Mouse (Mus musculus) MEL (cell line): ENCODE measurements around the gene Nr1h3.

Experiments used
- BHLHE40 ChIP-seq: IDR thresholded peaks from 2 replicates; pipeline ENCODE4 v1.6.1; 2012; ENCODE audit warnings: low read depth, mild to moderate bottlenecking, inconsistent platforms, low read length, improper control_type of control experiment, borderline replicate concordance
- CHD2 ChIP-seq: IDR thresholded peaks from 2 replicates; pipeline ENCODE4 v1.6.1; 2011; ENCODE audit warnings: low read length, improper control_type of control experiment
- CTCF ChIP-seq, 3 experiments: IDR thresholded peaks in 2 of 3; conservative IDR thresholded peaks in 1 of 3; 2 replicates each; pipeline ENCODE4 v1.5.1; 2011 to 2012; ENCODE audit warnings: low read length in 3 of 3, low read depth in 2 of 3, mild to moderate bottlenecking in 2 of 3, improper control_type of control experiment in 1 of 3, inconsistent platforms in 1 of 3, mixed read lengths in 1 of 3, moderate library complexity in 1 of 3; ENCODE audit not compliant: control insufficient read depth in 1 of 3, insufficient read depth in 1 of 3, poor library complexity in 1 of 3, severe bottlenecking in 1 of 3
- POLR2A ChIP-seq, 2 experiments: IDR thresholded peaks; 2 replicates each; pipeline ENCODE4 v1.6.1; 2011 to 2012; ENCODE audit warnings: low read length in 2 of 2, mild to moderate bottlenecking in 2 of 2, control low read depth in 1 of 2, improper control_type of control experiment in 1 of 2, low read depth in 1 of 2, moderate library complexity in 1 of 2; ENCODE audit not compliant: control insufficient read depth in 1 of 2, insufficient read depth in 1 of 2, poor library complexity in 1 of 2

GRCm38 (mm10) chr2:91175490-91175889, 27.1 kb downstream of the Nr1h3 start:
- TF ChIP-seq POLR2A (IDR thresholded peaks at IDR 0.05; ENCODE audit: control insufficient read depth in 1 of 2, insufficient read depth in 1 of 2, low read depth in 1 of 2, low read length in 2 of 2, poor library complexity in 1 of 2) (no peak), CHD2 (no peak), CTCF (IDR thresholded peaks at IDR 0.05 in 2 of 3, conservative IDR thresholded peaks at IDR 0.05 in 1 of 3; ENCODE audit: control insufficient read depth in 1 of 3, insufficient read depth in 1 of 3, low read depth in 2 of 3, low read length in 3 of 3, poor library complexity in 1 of 3, severe bottlenecking in 1 of 3) (no peak), BHLHE40 (no peak)
